Mouse (Mus musculus) liver, adult 2 months (tissue): ENCODE results near the gene Serpina11. TPM values are rescaled to one million over a fixed set of nuclear protein-coding genes. Genes with fewer than 3 reads are reported as not detected.

Experiments used
- DNase-seq: peaks from one replicate; pipeline ENCODE4 v3.0.0-alpha.2; 2011; ENCODE audit warnings: low read depth, low spot score; ENCODE audit errors: extremely low read depth
- H3K27ac ChIP-seq: fragments of 200-500 bp; replicated peaks from 2 replicates; pipeline ENCODE4 v1.5.1; 2012; ENCODE audit warnings: low read depth, mild to moderate bottlenecking, control low read depth, inconsistent platforms, low read length; ENCODE audit not compliant: insufficient read depth
- H3K27me3 ChIP-seq: fragments of 200-500 bp; 2 replicates; pipeline ENCODE4 v1.6.1; 2012; ENCODE audit warnings: mild to moderate bottlenecking, moderate library complexity, low read length, inconsistent platforms; ENCODE audit not compliant: control insufficient read depth, insufficient read depth
- H3K36me3 ChIP-seq: fragments of 200-500 bp; 2 replicates; pipeline ENCODE4 v1.6.1; 2012; ENCODE audit warnings: low read length, inconsistent platforms; ENCODE audit not compliant: control insufficient read depth, insufficient read depth
- H3K4me1 ChIP-seq: fragments of 200-500 bp; 2 replicates; pipeline ENCODE4 v1.6.1; 2011; ENCODE audit warnings: low read length; ENCODE audit not compliant: control insufficient read depth, insufficient read depth
- H3K4me3 ChIP-seq: fragments of 200-500 bp; 2 replicates; pipeline ENCODE4 v1.5.1; 2011; ENCODE audit warnings: low read depth, mild to moderate bottlenecking, control low read depth, low read length, moderate library complexity; ENCODE audit not compliant: insufficient read depth
- H3K79me2 ChIP-seq: fragments of 200-500 bp; 2 replicates; pipeline ENCODE4 v1.6.1; 2012; ENCODE audit warnings: inconsistent platforms, mild to moderate bottlenecking, low read length, moderate library complexity; ENCODE audit not compliant: control insufficient read depth, insufficient read depth
- H3K9ac ChIP-seq: fragments of 200-500 bp; 2 replicates; pipeline ENCODE4 v1.6.1; 2012; ENCODE audit warnings: low read depth, mild to moderate bottlenecking, control low read depth, inconsistent platforms, low read length
- CTCF ChIP-seq: fragments of 200-500 bp; IDR thresholded peaks from 2 replicates; pipeline ENCODE4 v1.5.1; 2011; ENCODE audit warnings: low read depth, low read length, control low read depth
- POLR2A ChIP-seq: fragments of 200-500 bp; IDR thresholded peaks from 2 replicates; pipeline ENCODE4 v1.6.1; 2011; ENCODE audit warnings: low read length, control low read depth; ENCODE audit not compliant: insufficient read depth; ENCODE audit errors: extremely low read depth
- WGBS: fragments of 180-500 bp; shearing (Covaris S2); methylation state at CpG from one replicate; pipeline ENCODE4 v1.1.7; 2018; 5-methylcytosine and 5-hydroxymethylcytosine counted together
- polyA plus RNA-seq: library from polyadenylated mRNA; depleted of rRNA; stranded (reverse); fragments of >200 nt; gene quantifications from 2 replicates; pipeline ENCODE4 v1.2.3, GENCODE M21; 2012; rRNA removed
- total RNA-seq: library from RNA; depleted of rRNA; stranded (reverse); fragments of >200 nt; gene quantifications from 2 replicates; pipeline ENCODE4 v1.2.3, GENCODE M21; 2014; rRNA removed

Serpina11 gene
- 47.7 and 49.9 TPM in 2 replicates for total RNA-seq
- 107 and 114 TPM in 2 replicates for polyA plus RNA-seq

- H3K9ac ChIP-seq = peak within 1 kb of the TSS; percentile 66; the same call in 1 of the 2 replicates
- WGBS = 27% methylated on average over 6 of the region's 6 CpGs
- H3K27me3 ChIP-seq = no peaks in the 10 kb centered on the region
- H3K27ac ChIP-seq = peak within 1 kb of the TSS; percentile 97
- H3K79me2 ChIP-seq = no peaks in the 10 kb centered on the region; the same call in 1 of the 2 replicates
- peak; percentile 85 for DNase-seq
- H3K36me3 ChIP-seq = no peaks in the 10 kb centered on the region
- peaks cover 52% of the 10 kb centered on the region for H3K4me1 ChIP-seq
- TF ChIP-seq CTCF (no peak), POLR2A (no peak)
- no peak within 1 kb of the TSS for H3K4me3 ChIP-seq
These were observed at the start of gene Serpina11 for GRCm38 (mm10) chr12:103989857-103990256. Serpina11 (minus strand) TSS chr12:103989957.

GRCm38 (mm10) chr12:104038181-104038580, 48.4 kb upstream of the Serpina11 start:
- no peak for DNase-seq
- no peaks in the 10 kb centered on the region for H3K36me3 ChIP-seq
- no peak overlapping the region for H3K9ac ChIP-seq
- TF ChIP-seq POLR2A (no peak), CTCF (no peak)
- WGBS = 98% methylated on average over 7 of the region's 7 CpGs
- H3K4me1 ChIP-seq = peaks cover 28% of the 10 kb centered on the region
- no peak overlapping the region for H3K4me3 ChIP-seq
- H3K27me3 ChIP-seq = no peaks in the 10 kb centered on the region
- peaks cover 5% of the 10 kb centered on the region; the same call in 1 of the 2 replicates for H3K79me2 ChIP-seq
- H3K27ac ChIP-seq = no peak overlapping the region

GRCm38 (mm10) chr12:104033752-104034151, 44.0 kb upstream of the Serpina11 start:
- Histone ChIP-seq H3K79me2 (peaks cover 5% of the 10 kb centered on the region; the same call in 1 of the 2 replicates), H3K4me1 (peaks cover 13% of the 10 kb centered on the region), H3K27ac (peak overlapping the region; percentile 92), H3K36me3 (no peaks in the 10 kb centered on the region; the same call in 1 of the 2 replicates), H3K4me3 (no peak overlapping the region), H3K9ac (peak overlapping the region; percentile 64), H3K27me3 (no peaks in the 10 kb centered on the region)
- 33% methylated on average over 1 of the region's 1 CpGs for WGBS
- DNase-seq = peak; percentile 93
- TF ChIP-seq POLR2A (no peak), CTCF (no peak)

GRCm38 (mm10) chr12:104029986-104030385, 40.2 kb upstream of the Serpina11 start:
- WGBS = 47% methylated on average over 8 of the region's 8 CpGs
- Histone ChIP-seq H3K9ac (no peak overlapping the region), H3K79me2 (peaks cover 2% of the 10 kb centered on the region; the same call in 1 of the 2 replicates), H3K27me3 (no peaks in the 10 kb centered on the region), H3K36me3 (no peaks in the 10 kb centered on the region; the same call in 1 of the 2 replicates), H3K4me3 (no peak overlapping the region), H3K4me1 (peaks cover 7% of the 10 kb centered on the region), H3K27ac (no peak overlapping the region)
- peak; percentile 85 for TF ChIP-seq CTCF
- no peak for TF ChIP-seq POLR2A
- DNase-seq = no peak

GRCm38 (mm10) chr12:104015280-104015679, 25.5 kb upstream of the Serpina11 start:
- H3K27ac ChIP-seq = no peak overlapping the region
- no peaks in the 10 kb centered on the region for H3K36me3 ChIP-seq
- TF ChIP-seq CTCF (no peak), POLR2A (no peak)
- H3K4me3 ChIP-seq = no peak overlapping the region
- no peak overlapping the region for H3K9ac ChIP-seq
- H3K79me2 ChIP-seq = no peaks in the 10 kb centered on the region
- H3K27me3 ChIP-seq = no peaks in the 10 kb centered on the region
- no peaks in the 10 kb centered on the region for H3K4me1 ChIP-seq
- WGBS = 90% methylated on average over 3 of the region's 3 CpGs
- no peak for DNase-seq

GRCm38 (mm10) chr12:104013620-104014019, 23.9 kb upstream of the Serpina11 start, which contains the start of gene Serpina9:
Serpina9 (minus strand) TSS chr12:104013755.
- WGBS = 89% methylated on average over 6 of the region's 6 CpGs
- Histone ChIP-seq H3K36me3 (no peaks in the 10 kb centered on the region), H3K4me1 (no peaks in the 10 kb centered on the region), H3K79me2 (no peaks in the 10 kb centered on the region), H3K9ac (no peak within 1 kb of the TSS), H3K4me3 (no peak within 1 kb of the TSS), H3K27ac (no peak within 1 kb of the TSS), H3K27me3 (no peaks in the 10 kb centered on the region)
- TF ChIP-seq CTCF (no peak), POLR2A (no peak)
- DNase-seq = no peak
